Mouse (Mus musculus) G1E (cell line): ENCODE results near the gene Abcb8.

Experiments used
- CTCF ChIP-seq: IDR thresholded peaks from 2 replicates; pipeline ENCODE4 v1.5.1; 2012; ENCODE audit warnings: low read depth, low read length, inconsistent platforms, mixed read lengths
- GATA1 ChIP-seq: IDR thresholded peaks from 2 replicates; pipeline ENCODE4 v1.6.1; 2012; ENCODE audit warnings: borderline replicate concordance, low read length, inconsistent platforms, mixed read lengths
- POLR2AphosphoS5 ChIP-seq: IDR thresholded peaks from 2 replicates; pipeline ENCODE4 v1.6.1; 2012; ENCODE audit warnings: low read depth, low read length, inconsistent platforms; ENCODE audit not compliant: insufficient replicate concordance
- TAL1 ChIP-seq: conservative IDR thresholded peaks from 2 replicates; pipeline ENCODE4 v1.6.1; 2012; ENCODE audit warnings: low read depth, low read length, inconsistent platforms, mixed read lengths

GRCm38 (mm10) chr5:24393392-24393997 lies at the start of gene Abcb8:
- TF ChIP-seq CTCF (peak; percentile 86), GATA1 (no peak), TAL1 (no peak), POLR2AphosphoS5 (no peak)
